Mouse (Mus musculus): ENCODE results near the gene Clca2. TPM values are rescaled to one million over a fixed set of nuclear protein-coding genes. Genes with fewer than 3 reads are reported as not detected.

Clca2 gene
- 0.06 and 0.39 TPM in 2 replicates for polyA plus RNA-seq (2015; fragmentation: Nextera tagmentation; extraction: Ambion mirVana)

- no peaks in the 10 kb centered on the region for H3K36me3 ChIP-seq
- no peak within 1 kb of the TSS for H3K9ac ChIP-seq
- no peak for ATAC-seq (replicated peaks; ENCODE audit: insufficient number of reproducible peaks, insufficient read depth, low FRiP score, low read depth)
- no peaks in the 10 kb centered on the region for H3K9me3 ChIP-seq (replicated peaks)
- peaks cover 7% of the 10 kb centered on the region for H3K4me1 ChIP-seq (replicated peaks)
- H3K4me2 ChIP-seq: no peak within 1 kb of the TSS
- no peak within 1 kb of the TSS for H3K4me3 ChIP-seq
- H3K27me3 ChIP-seq: no peaks in the 10 kb centered on the region
- WGBS: 52% methylated on average over 6 of the region's 6 CpGs
- no peak within 1 kb of the TSS for H3K27ac ChIP-seq
Observed at GRCm38 (mm10) chr3:145099291-145099690, at the start of gene Clca2. Clca2 (minus strand) TSS chr3:145099443.

GRCm38 (mm10) chr3:145147952-145148351, 48.7 kb upstream of the Clca2 start:
- no peak overlapping the region for H3K27ac ChIP-seq
- no peaks in the 10 kb centered on the region for H3K9me3 ChIP-seq (replicated peaks)
- H3K4me2 ChIP-seq: no peak overlapping the region
- H3K4me1 ChIP-seq (replicated peaks): no peaks in the 10 kb centered on the region
- no peak overlapping the region for H3K9ac ChIP-seq
- no peak for ATAC-seq (replicated peaks; ENCODE audit: insufficient number of reproducible peaks, insufficient read depth, low FRiP score, low read depth)
- no peaks in the 10 kb centered on the region for H3K27me3 ChIP-seq
- no peaks in the 10 kb centered on the region; the same call in 1 of the 2 replicates for H3K36me3 ChIP-seq
- no peak overlapping the region for H3K4me3 ChIP-seq

GRCm38 (mm10) chr3:145147483-145147882, 48.2 kb upstream of the Clca2 start:
- no peaks in the 10 kb centered on the region for H3K4me1 ChIP-seq (replicated peaks)
- no peak overlapping the region for H3K4me2 ChIP-seq
- no peaks in the 10 kb centered on the region; the same call in 1 of the 2 replicates for H3K36me3 ChIP-seq
- WGBS: 74% methylated on average over 2 of the region's 2 CpGs
- no peak overlapping the region for H3K4me3 ChIP-seq
- no peak for ATAC-seq (replicated peaks; ENCODE audit: insufficient number of reproducible peaks, insufficient read depth, low FRiP score, low read depth)
- no peak overlapping the region for H3K27ac ChIP-seq
- no peaks in the 10 kb centered on the region for H3K9me3 ChIP-seq (replicated peaks)
- H3K27me3 ChIP-seq: no peaks in the 10 kb centered on the region
- H3K9ac ChIP-seq: no peak overlapping the region

- Histone ChIP-seq H3K27me3 (no peaks in the 10 kb centered on the region), H3K9ac (no peak overlapping the region), H3K4me2 (no peak overlapping the region), H3K4me1 (replicated peaks) (no peaks in the 10 kb centered on the region), H3K36me3 (no peaks in the 10 kb centered on the region; the same call in 1 of the 2 replicates), H3K4me3 (no peak overlapping the region), H3K27ac (no peak overlapping the region), H3K9me3 (replicated peaks) (no peaks in the 10 kb centered on the region)
- no peak for ATAC-seq (replicated peaks; ENCODE audit: insufficient number of reproducible peaks, insufficient read depth, low FRiP score, low read depth)
- 89% methylated on average over 9 of the region's 9 CpGs for WGBS
Observed at GRCm38 (mm10) chr3:145146871-145147270, 47.6 kb upstream of the Clca2 start.

GRCm38 (mm10) chr3:145143856-145144255, 44.6 kb upstream of the Clca2 start:
- H3K4me2 ChIP-seq: no peak overlapping the region
- no peak for ATAC-seq (replicated peaks; ENCODE audit: insufficient number of reproducible peaks, insufficient read depth, low FRiP score, low read depth)
- H3K4me1 ChIP-seq (replicated peaks): no peaks in the 10 kb centered on the region
- no peak overlapping the region for H3K27ac ChIP-seq
- H3K9me3 ChIP-seq (replicated peaks): no peaks in the 10 kb centered on the region
- no peak overlapping the region for H3K9ac ChIP-seq
- 74% methylated on average over 10 of the region's 10 CpGs for WGBS
- H3K27me3 ChIP-seq: no peaks in the 10 kb centered on the region
- H3K36me3 ChIP-seq: peaks cover 5% of the 10 kb centered on the region; the same call in 1 of the 2 replicates
- H3K4me3 ChIP-seq: no peak overlapping the region

GRCm38 (mm10) chr3:145142925-145143324, 43.7 kb upstream of the Clca2 start:
- H3K4me3 ChIP-seq: no peak overlapping the region
- H3K4me1 ChIP-seq (replicated peaks): no peaks in the 10 kb centered on the region
- ATAC-seq (replicated peaks; ENCODE audit: insufficient number of reproducible peaks, insufficient read depth, low FRiP score, low read depth): no peak
- H3K9me3 ChIP-seq (replicated peaks): no peaks in the 10 kb centered on the region
- H3K27me3 ChIP-seq: no peaks in the 10 kb centered on the region
- no peak overlapping the region for H3K9ac ChIP-seq
- no peak overlapping the region for H3K4me2 ChIP-seq
- H3K36me3 ChIP-seq: peaks cover 5% of the 10 kb centered on the region; the same call in 1 of the 2 replicates
- no peak overlapping the region for H3K27ac ChIP-seq

- Histone ChIP-seq H3K4me1 (replicated peaks) (no peaks in the 10 kb centered on the region), H3K9me3 (replicated peaks) (no peaks in the 10 kb centered on the region), H3K4me3 (no peak overlapping the region), H3K36me3 (peaks cover 5% of the 10 kb centered on the region; the same call in 1 of the 2 replicates), H3K4me2 (no peak overlapping the region), H3K27me3 (no peaks in the 10 kb centered on the region), H3K27ac (no peak overlapping the region), H3K9ac (no peak overlapping the region)
- ATAC-seq (replicated peaks; ENCODE audit: insufficient number of reproducible peaks, insufficient read depth, low FRiP score, low read depth): no peak
- 86% methylated on average over 4 of the region's 4 CpGs for WGBS
Observed at GRCm38 (mm10) chr3:145140236-145140635, 41.0 kb upstream of the Clca2 start.

GRCm38 (mm10) chr3:145131210-145131868, 32.1 kb upstream of the Clca2 start:
- Histone ChIP-seq H3K9ac (no peak overlapping the region), H3K36me3 (peaks cover 13% of the 10 kb centered on the region), H3K4me3 (no peak overlapping the region)

GRCm38 (mm10) chr3:145129356-145129755, 30.1 kb upstream of the Clca2 start:
- no peaks in the 10 kb centered on the region for H3K27me3 ChIP-seq
- no peak for ATAC-seq (replicated peaks; ENCODE audit: insufficient number of reproducible peaks, insufficient read depth, low FRiP score, low read depth)
- no peak overlapping the region for H3K4me2 ChIP-seq
- no peak overlapping the region for H3K4me3 ChIP-seq
- H3K27ac ChIP-seq: no peak overlapping the region
- H3K36me3 ChIP-seq: peaks cover 16% of the 10 kb centered on the region
- H3K4me1 ChIP-seq (replicated peaks): no peaks in the 10 kb centered on the region
- no peaks in the 10 kb centered on the region for H3K9me3 ChIP-seq (replicated peaks)
- no peak overlapping the region for H3K9ac ChIP-seq

More at GRCm38 (mm10) chr3:145131210-145131868, 32.1 kb upstream of the Clca2 start:
- no peak for ATAC-seq (replicated peaks; ENCODE audit: insufficient number of reproducible peaks, insufficient read depth, low FRiP score, low read depth)
- Histone ChIP-seq H3K4me1 (replicated peaks) (no peaks in the 10 kb centered on the region), H3K27me3 (no peaks in the 10 kb centered on the region), H3K9me3 (replicated peaks) (no peaks in the 10 kb centered on the region), H3K4me2 (no peak overlapping the region), H3K27ac (no peak overlapping the region)
- 17% methylated on average over 3 of the region's 3 CpGs for WGBS

- Histone ChIP-seq H3K36me3 (peaks cover 11% of the 10 kb centered on the region), H3K27ac (no peak overlapping the region), H3K4me3 (no peak overlapping the region), H3K27me3 (no peaks in the 10 kb centered on the region), H3K4me2 (no peak overlapping the region), H3K4me1 (replicated peaks) (no peaks in the 10 kb centered on the region), H3K9me3 (replicated peaks) (no peaks in the 10 kb centered on the region), H3K9ac (no peak overlapping the region)
- 88% methylated on average over 2 of the region's 2 CpGs for WGBS
- no peak for ATAC-seq (replicated peaks; ENCODE audit: insufficient number of reproducible peaks, insufficient read depth, low FRiP score, low read depth)
Observed at GRCm38 (mm10) chr3:145126618-145127017, 27.4 kb upstream of the Clca2 start.

- H3K4me2 ChIP-seq: peak overlapping the region; percentile 80
- no peaks in the 10 kb centered on the region for H3K36me3 ChIP-seq
- H3K4me3 ChIP-seq: peak overlapping the region; percentile 79
- no peak overlapping the region; the same call in 1 of the 2 replicates for H3K9ac ChIP-seq
- H3K4me1 ChIP-seq (replicated peaks): peaks cover 13% of the 10 kb centered on the region
- ATAC-seq (replicated peaks; ENCODE audit: insufficient number of reproducible peaks, insufficient read depth, low FRiP score, low read depth): no peak
- no peaks in the 10 kb centered on the region for H3K27me3 ChIP-seq
- no peaks in the 10 kb centered on the region for H3K9me3 ChIP-seq (replicated peaks)
- no peak overlapping the region for H3K27ac ChIP-seq
- 71% methylated on average over 7 of the region's 7 CpGs for WGBS
Observed at GRCm38 (mm10) chr3:145119425-145119824, 20.2 kb upstream of the Clca2 start.

GRCm38 (mm10) chr3:145119002-145119358, 19.7 kb upstream of the Clca2 start:
- Histone ChIP-seq H3K9me3 (replicated peaks) (no peaks in the 10 kb centered on the region), H3K4me1 (replicated peaks) (peaks cover 13% of the 10 kb centered on the region), H3K27me3 (no peaks in the 10 kb centered on the region), H3K4me3 (peak overlapping the region; percentile 79), H3K27ac (peak overlapping the region; percentile 97), H3K4me2 (peak overlapping the region; percentile 80), H3K36me3 (no peaks in the 10 kb centered on the region), H3K9ac (peak overlapping the region; percentile 78)
- ATAC-seq (replicated peaks; ENCODE audit: insufficient number of reproducible peaks, insufficient read depth, low FRiP score, low read depth): no peak; the same call in 1 of the 2 replicates
- 2% methylated on average over 14 of the region's 14 CpGs for WGBS

Measured in heart, embryonic 15.5 days (tissue).